Mouse (Mus musculus) regulatory T cell (primary cell): ENCODE results near the gene 1700034J05Rik.

ENCODE experiments used
- in situ Hi-C: fragments of 300-600 bp; cut with MboI, MseI; formaldehyde crosslinking; loops from one replicate; pipeline ENCODE4 v1.15.1; 2025; ENCODE audit warnings: high pct_unique_total_duplicates

1700034J05Rik gene

GRCm38 (mm10) chr6:146926415-146926980 lies 27.7 kb downstream of the 1700034J05Rik start:
- in situ Hi-C loops = no loop called here

GRCm38 (mm10) chr6:146918341-146918740 lies 35.9 kb downstream of the 1700034J05Rik start:
- in situ Hi-C loops = no loop called here

- in situ Hi-C loops = no loop called here
These were observed 36.8 kb downstream of the 1700034J05Rik start for GRCm38 (mm10) chr6:146917396-146917795.

GRCm38 (mm10) chr6:146915808-146916207 lies 38.4 kb downstream of the 1700034J05Rik start:
- in situ Hi-C loops = no loop called here

GRCm38 (mm10) chr6:146913489-146914198 lies 40.6 kb downstream of the 1700034J05Rik start:
- in situ Hi-C loops = no loop called here

DNA sequence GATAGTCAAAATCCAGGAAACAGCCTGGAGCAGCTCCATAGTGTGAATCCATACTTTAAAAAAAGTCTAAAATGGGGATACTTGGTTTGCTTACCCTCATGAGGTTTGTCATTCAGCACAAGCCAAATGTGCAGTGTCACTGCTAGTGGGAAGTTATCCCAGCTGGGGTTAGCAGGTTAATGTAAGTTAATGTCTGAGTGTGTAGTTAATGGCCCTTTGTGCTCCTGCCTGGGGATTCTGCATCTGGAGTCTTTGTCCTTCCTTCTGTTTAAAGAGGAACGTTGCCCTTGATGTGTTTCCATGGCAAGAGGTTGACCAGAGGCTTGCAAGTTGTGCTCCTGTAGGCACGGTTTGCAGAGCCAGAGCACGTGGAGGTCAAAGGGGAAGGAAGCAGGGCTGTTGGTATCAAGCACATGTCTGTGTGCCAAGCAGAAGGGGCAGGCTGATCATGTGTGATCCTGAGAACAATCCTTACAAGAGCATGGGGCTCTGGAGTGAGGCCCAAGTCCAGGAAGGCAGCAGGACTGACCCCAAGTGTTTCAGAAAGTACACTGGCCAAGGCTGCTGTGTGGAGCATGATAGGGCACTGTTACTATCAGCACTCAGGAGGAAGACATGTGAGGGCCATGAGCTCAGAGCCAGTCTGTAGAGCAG lies 41.3 kb downstream of the 1700034J05Rik start:
- in situ Hi-C loops = no loop called here

GRCm38 (mm10) chr6:146910801-146911200 lies 43.4 kb downstream of the 1700034J05Rik start:
- in situ Hi-C loops = no loop called here

GRCm38 (mm10) chr6:146909725-146910489 lies 44.3 kb downstream of the 1700034J05Rik start:
- in situ Hi-C loops = no loop called here

DNA sequence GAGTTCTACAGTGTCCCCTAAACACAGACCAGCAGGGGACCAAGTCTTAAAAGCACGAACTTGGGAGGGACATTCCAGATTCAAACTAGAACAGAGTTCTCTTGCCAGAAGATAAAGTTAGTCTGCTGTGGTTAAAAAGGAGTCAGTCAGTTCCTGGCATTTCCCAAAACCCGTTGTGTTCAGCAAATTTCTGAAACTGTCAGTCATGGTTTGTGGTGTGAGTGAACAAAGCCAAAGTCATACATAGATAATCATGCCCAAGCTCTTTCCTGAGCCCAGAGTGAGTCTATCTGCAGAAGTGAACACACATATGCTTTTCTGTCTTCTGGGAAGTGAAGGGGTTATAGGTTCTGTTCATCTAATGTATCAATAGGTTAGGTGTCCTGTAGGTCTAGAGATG lies 45.4 kb downstream of the 1700034J05Rik start:
- in situ Hi-C loops = no loop called here

DNA sequence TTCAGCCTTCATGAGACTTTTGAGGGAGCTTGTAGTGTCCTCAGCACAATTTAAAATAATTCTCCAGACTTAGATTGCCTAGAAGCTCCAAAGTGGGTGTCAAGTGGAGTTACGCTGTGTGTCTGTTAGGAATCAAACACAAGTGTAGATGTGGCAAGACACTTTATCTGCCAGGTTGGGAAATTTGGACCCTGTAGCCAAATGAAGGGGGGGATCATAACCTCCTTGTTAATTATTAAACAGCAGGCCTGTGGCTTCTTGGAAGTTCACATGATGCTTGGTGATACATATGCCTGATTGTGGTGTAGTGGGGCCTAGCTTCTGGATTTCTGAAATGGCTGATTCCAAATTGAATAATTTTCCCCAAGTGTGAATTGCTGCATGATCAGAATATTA lies 46.4 kb downstream of the 1700034J05Rik start:
- in situ Hi-C loops = no loop called here

DNA sequence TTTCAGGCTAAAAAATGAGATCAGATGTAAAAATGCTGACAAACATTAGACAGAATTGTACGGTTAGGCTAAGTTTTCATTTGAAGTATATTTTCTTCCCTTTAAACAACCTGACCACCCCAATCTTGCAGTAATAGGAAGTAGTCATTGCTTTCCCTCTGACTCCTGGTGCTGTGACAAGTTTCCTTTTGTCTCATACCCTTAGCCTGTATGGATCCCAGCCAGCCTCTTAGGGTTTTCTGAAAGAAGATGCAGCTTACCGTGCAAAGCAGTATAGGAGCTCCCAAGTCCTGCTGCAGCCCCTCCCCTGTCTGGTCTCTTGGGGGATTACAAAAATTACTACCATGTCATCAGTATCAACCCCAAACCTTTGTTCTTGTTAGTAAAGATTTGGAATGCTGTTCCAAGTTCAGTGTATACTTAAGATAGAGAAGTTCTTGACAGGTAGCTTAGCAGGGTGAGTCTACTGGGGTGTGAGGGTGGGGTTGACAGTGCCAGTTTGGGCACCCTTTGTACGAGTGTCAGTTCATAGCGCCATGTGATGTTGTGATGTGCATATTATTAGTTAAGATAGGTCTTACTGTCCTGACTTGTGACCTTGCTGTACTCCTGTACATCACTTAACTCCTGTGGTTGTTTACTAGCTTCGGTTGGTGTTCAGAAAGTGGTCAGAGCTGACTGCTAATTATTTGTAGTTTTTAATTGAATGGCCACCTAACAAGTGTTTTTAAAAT lies 47.0 kb downstream of the 1700034J05Rik start:
- in situ Hi-C loops = no loop called here

DNA sequence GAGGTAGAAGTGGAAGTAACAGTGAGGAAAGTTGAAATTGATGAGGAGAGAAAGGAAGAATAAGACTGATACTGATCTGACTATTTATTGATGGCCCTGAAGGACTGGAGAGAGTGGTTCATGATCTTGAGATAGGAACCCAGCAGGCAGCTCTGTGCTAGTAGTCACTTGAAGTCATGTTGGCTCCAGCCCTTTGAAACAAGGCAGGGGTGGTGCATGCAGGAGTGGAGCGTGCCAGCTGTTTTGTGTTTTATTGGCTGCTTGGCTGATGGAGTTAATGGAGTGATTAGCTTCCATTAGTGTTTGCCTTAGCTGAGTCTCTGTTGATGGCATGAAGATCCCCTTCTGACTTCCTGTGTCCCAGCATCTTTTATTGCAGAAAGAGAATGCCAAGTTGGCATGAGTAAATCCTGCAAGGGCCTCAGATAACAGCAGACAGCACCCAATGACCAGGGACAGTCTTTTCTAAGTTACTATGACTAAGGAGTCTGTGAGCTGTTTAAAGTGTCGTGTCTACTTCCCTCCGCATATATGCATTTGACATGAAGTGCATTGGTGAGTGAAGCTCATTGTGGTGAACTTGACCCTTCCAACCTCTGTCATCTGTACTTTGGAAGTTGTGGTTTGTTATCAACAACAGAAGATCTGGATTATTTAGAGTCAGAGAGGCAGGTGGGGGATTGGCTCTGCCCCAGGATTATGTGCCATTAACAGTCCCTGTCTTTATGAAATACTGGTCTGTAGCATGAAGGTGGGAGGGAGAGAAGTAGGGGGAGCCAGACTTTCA lies 48.0 kb downstream of the 1700034J05Rik start:
- in situ Hi-C loops = no loop called here

DNA sequence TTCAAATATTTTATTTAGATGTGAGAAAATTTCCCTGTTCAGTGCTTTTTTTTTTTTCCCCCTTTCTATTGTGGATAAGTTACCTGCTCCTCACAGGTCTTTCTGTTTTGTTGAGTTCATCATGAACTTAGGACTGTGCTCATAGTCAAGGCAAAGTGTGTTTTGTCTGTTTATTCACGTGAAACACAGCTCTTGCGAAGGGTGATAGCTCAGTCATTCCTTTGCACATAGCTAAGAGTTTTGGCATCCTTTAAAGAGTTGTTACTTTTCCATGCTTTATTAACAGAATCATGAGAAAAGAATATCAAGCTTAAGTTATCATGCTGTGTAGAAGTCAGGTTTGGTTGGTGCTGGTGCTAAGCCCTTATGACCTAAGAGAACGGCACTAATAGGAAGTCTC lies 49.5 kb downstream of the 1700034J05Rik start:
- in situ Hi-C loops = no loop called here

- in situ Hi-C loops = no loop called here
These were observed 50.6 kb downstream of the 1700034J05Rik start for GRCm38 (mm10) chr6:146903632-146904031.

- in situ Hi-C loops = no loop called here
These were observed 52.3 kb downstream of the 1700034J05Rik start for GRCm38 (mm10) chr6:146901929-146902328.
